Comparison of ENCODE assay signal across 8 mouse cellular contexts in the genomic region with DNA sequence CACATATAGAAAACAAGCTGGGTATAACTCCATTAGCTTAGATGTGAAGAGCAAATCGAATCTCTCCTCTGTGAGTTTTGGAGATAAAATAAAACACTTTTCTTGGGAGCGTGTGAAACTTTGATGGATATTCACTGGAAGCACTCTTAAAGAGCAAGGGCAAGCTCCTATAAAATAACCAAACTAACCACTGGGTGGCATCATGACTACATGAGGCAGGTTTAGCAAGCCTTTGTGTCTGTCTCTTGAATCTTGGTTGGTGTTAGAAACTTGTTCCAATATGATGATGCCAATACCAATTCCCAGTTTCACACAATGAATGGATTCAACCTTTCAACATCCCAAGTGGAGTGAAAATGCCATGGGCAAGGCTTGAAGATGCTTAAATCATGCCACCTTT. TPM values are rescaled to one million over a fixed set of nuclear protein-coding genes. Genes with fewer than 3 reads are reported as not detected.
A peak's percentile ranks its signal among the peaks of the same experiment; 100 is the strongest.
DNase-seq lines count a peak whose midpoint lies in the region; ATAC-seq and TF ChIP-seq lines count a peak whose summit lies in the region.

No protein-coding gene starts in this region.

- DNase-seq in cerebellum, adult 9-10 months = peak; percentile 67
- no peak for DNase-seq in cerebellum, adult 11-12 months
- DNase-seq in liver, adult 2 months (ENCODE audit: extremely low read depth, low read depth, low spot score) = peak; percentile 50
- DNase-seq in embryo, embryonic 10.5 days (ENCODE audit: low spot score) = peak; percentile 73
- DNase-seq in midbrain, embryonic 14.5 days = peak; percentile 80
- no peak for DNase-seq in ovary, postnatal 36 days (ENCODE audit: low spot score)
- no peak for DNase-seq in thymus, postnatal 25 days

- no peaks in the 10 kb centered on the region for H3K79me2 ChIP-seq in liver, adult 2 months (ENCODE audit: control insufficient read depth, insufficient read depth, low read length)

- H3K9ac ChIP-seq in liver, adult 2 months (ENCODE audit: low read depth, low read length) = no peak overlapping the region
- no peak overlapping the region for H3K9ac ChIP-seq in liver, embryonic 12.5 days
- H3K9ac ChIP-seq in midbrain, embryonic 14.5 days (replicated peaks; ENCODE audit: low read length) = no peak overlapping the region

- H3K4me1 ChIP-seq in liver, adult 2 months (ENCODE audit: control insufficient read depth, insufficient read depth, low read length) = no peaks in the 10 kb centered on the region
- no peaks in the 10 kb centered on the region for H3K4me1 ChIP-seq in liver, embryonic 12.5 days
- H3K4me1 ChIP-seq in midbrain, embryonic 14.5 days (ENCODE audit: control insufficient read depth, insufficient read depth, low read length) = no peaks in the 10 kb centered on the region

- TF ChIP-seq CTCF in liver, adult 2 months (IDR thresholded peaks at IDR 0.05; ENCODE audit: low read depth, low read length) = peak; percentile 52

- H3K4me3 ChIP-seq in liver, adult 2 months (ENCODE audit: insufficient read depth, low read depth, low read length) = no peak overlapping the region
- H3K4me3 ChIP-seq in liver, embryonic 12.5 days = no peak overlapping the region
- H3K4me3 ChIP-seq in midbrain, embryonic 14.5 days (replicated peaks; ENCODE audit: low read depth, low read length) = no peak overlapping the region

- no peak overlapping the region for H3K4me2 ChIP-seq in liver, embryonic 12.5 days
- no peak overlapping the region for H3K4me2 ChIP-seq in midbrain, embryonic 14.5 days (ENCODE audit: low read length)

- 49% methylated on average over 2 of the region's 2 CpGs for WGBS in liver, adult 2 months
- 41% methylated on average over 2 of the region's 2 CpGs for WGBS in liver, embryonic 12.5 days (ENCODE audit: insufficient replicate concordance)
- 80% methylated on average over 2 of the region's 2 CpGs for WGBS in midbrain, embryonic 14.5 days

- no peak for ATAC-seq in liver, embryonic 12.5 days
- ATAC-seq in midbrain, embryonic 14.5 days (ENCODE audit: low FRiP score, low TSS enrichment) = 0 out of 2 replicates have a peak, but pooled peaks have one; percentile 50

- H3K9me3 ChIP-seq in liver, embryonic 12.5 days (replicated peaks) = no peaks in the 10 kb centered on the region
- H3K9me3 ChIP-seq in midbrain, embryonic 14.5 days (ENCODE audit: control insufficient read depth, low read length) = peaks cover 5% of the 10 kb centered on the region

- no peaks in the 10 kb centered on the region for H3K27me3 ChIP-seq in liver, adult 2 months (ENCODE audit: control insufficient read depth, insufficient read depth, low read length)
- no peaks in the 10 kb centered on the region for H3K27me3 ChIP-seq in liver, embryonic 12.5 days (replicated peaks)
- no peaks in the 10 kb centered on the region for H3K27me3 ChIP-seq in midbrain, embryonic 14.5 days (ENCODE audit: control insufficient read depth, insufficient read depth, low read length)

- H3K27ac ChIP-seq in liver, adult 2 months (replicated peaks; ENCODE audit: insufficient read depth, low read depth, low read length) = no peak overlapping the region
- H3K27ac ChIP-seq in liver, embryonic 12.5 days = no peak overlapping the region
- no peak overlapping the region for H3K27ac ChIP-seq in midbrain, embryonic 14.5 days (replicated peaks; ENCODE audit: low read depth, low read length)

- H3K36me3 ChIP-seq in liver, adult 2 months (ENCODE audit: control insufficient read depth, insufficient read depth, low read length) = no peaks in the 10 kb centered on the region
- no peaks in the 10 kb centered on the region for H3K36me3 ChIP-seq in liver, embryonic 12.5 days
- no peaks in the 10 kb centered on the region for H3K36me3 ChIP-seq in midbrain, embryonic 14.5 days (ENCODE audit: control insufficient read depth, insufficient read depth, low read length)

- TF ChIP-seq POLR2A in liver, adult 2 months (IDR thresholded peaks at IDR 0.05; ENCODE audit: extremely low read depth, insufficient read depth, low read length) = no peak

RNA-seq across cellular contexts. Expression of a gene that starts 34.0 kb away (rescaled TPM):
- 0.34 and 0.46 TPM in 2 replicates for total RNA-seq in liver, adult 2 months (2014; rRNA removed)
- polyA plus RNA-seq in liver, adult 2 months (2012; rRNA removed) = not detected in 2 replicates
- not detected in 2 replicates for polyA plus RNA-seq in liver, embryonic 12.5 days (2016; fragmentation: Nextera tagmentation; extraction: Ambion mirVana)
- polyA plus RNA-seq in midbrain, embryonic 14.5 days (2014; fragmentation: Nextera tagmentation; extraction: Ambion mirVana) = 0.20 and 0.72 TPM in 2 replicates

Comparison
In these comparisons a context has a peak if more than half of its experiments do, and no peak if none do; other contexts are left out.
1. DNase-seq: peak in cerebellum, adult 9-10 months (single experiment), liver, adult 2 months (single experiment), embryo, embryonic 10.5 days (single experiment) and midbrain, embryonic 14.5 days (single experiment); none in cerebellum, adult 11-12 months (single experiment), ovary, postnatal 36 days (single experiment) and thymus, postnatal 25 days (single experiment).